Mouse (Mus musculus) adrenal gland (tissue): ENCODE data around the gene Fam78b.

ENCODE experiments used
- intact Hi-C: fragments of 180-260 bp; cut with DNase I; formaldehyde crosslinking; loops from one replicate; pipeline ENCODE4 v1.15.1; 2025
- long read RNA-seq, 2 experiments: library from polyadenylated mRNA; unstranded; transcript quantifications; one replicate each; pipeline ENCODE4 v2.0.0; 2020; ENCODE audit warnings: borderline replicate concordance in 1 of 2; ENCODE audit not compliant: insufficient replicate concordance in 1 of 2

The Fam78b gene
- long read RNA-seq, experiment 1, partial matches to known transcripts, result 0 of 1 reads
- long read RNA-seq, experiment 1, other reads (novel, unspliced or antisense), result 1 of 1 reads
- long read RNA-seq, experiment 2, full-length matches to known transcripts, result 2 of 4 reads
- long read RNA-seq, experiment 2, partial matches to known transcripts, result 0 of 4 reads
- long read RNA-seq, experiment 2, other reads (novel, unspliced or antisense), result 2 of 4 reads

GRCm38 (mm10) chr1:167001174-167001843, at the start of gene Fam78b:
Fam78b (plus strand) TSS chr1:167001417.
- intact Hi-C loops, result loop anchor here (5.0 kb wide), 1 partner anchor 219 kb away; no protein-coding TSS in a partner anchor

- intact Hi-C loops, result no loop called here
Observed at GRCm38 (mm10) chr1:166964508-166964907, 36.7 kb upstream of the Fam78b start.

GRCm38 (mm10) chr1:166968271-166968670, 32.9 kb upstream of the Fam78b start:
- intact Hi-C loops, result no loop called here

GRCm38 (mm10) chr1:166973731-166974130, 27.5 kb upstream of the Fam78b start:
- intact Hi-C loops, result no loop called here

GRCm38 (mm10) chr1:166978611-166979010, 22.6 kb upstream of the Fam78b start:
- intact Hi-C loops, result no loop called here

- intact Hi-C loops, result no loop called here
Observed at GRCm38 (mm10) chr1:166994266-166994665, 7.0 kb upstream of the Fam78b start.

- intact Hi-C loops, result no loop called here
Observed at GRCm38 (mm10) chr1:166996250-166996649, 5.0 kb upstream of the Fam78b start.

- intact Hi-C loops, result no loop called here
Observed at GRCm38 (mm10) chr1:166996811-166997210, 4.4 kb upstream of the Fam78b start.

GRCm38 (mm10) chr1:167000529-167001173, 566 bp upstream of the Fam78b start:
- intact Hi-C loops, result loop anchor here (5.0 kb wide), 1 partner anchor 218 kb away; no protein-coding TSS in a partner anchor

GRCm38 (mm10) chr1:167001844-167002485, 748 bp downstream of the Fam78b start:
- intact Hi-C loops, result loop anchor here (5.0 kb wide), 1 partner anchor 220 kb away; no protein-coding TSS in a partner anchor

- intact Hi-C loops, result loop anchor here (5.0 kb wide), 1 partner anchor 220 kb away; no protein-coding TSS in a partner anchor
Observed at GRCm38 (mm10) chr1:167002486-167002850, 1.3 kb downstream of the Fam78b start.

- intact Hi-C loops, result loop anchor here (5.0 kb wide), 1 partner anchor 222 kb away; no protein-coding TSS in a partner anchor
Observed at GRCm38 (mm10) chr1:167004621-167005020, 3.4 kb downstream of the Fam78b start.

GRCm38 (mm10) chr1:167007341-167007740, 6.1 kb downstream of the Fam78b start:
- intact Hi-C loops, result no loop called here

GRCm38 (mm10) chr1:167010190-167010589, 9.0 kb downstream of the Fam78b start:
- intact Hi-C loops, result no loop called here

- intact Hi-C loops, result no loop called here
Observed at GRCm38 (mm10) chr1:167011301-167011700, 10.1 kb downstream of the Fam78b start.

GRCm38 (mm10) chr1:167012616-167013015, 11.4 kb downstream of the Fam78b start:
- intact Hi-C loops, result no loop called here

- intact Hi-C loops, result no loop called here
Observed at GRCm38 (mm10) chr1:167013234-167013864, 12.1 kb downstream of the Fam78b start.

- intact Hi-C loops, result no loop called here
Observed at GRCm38 (mm10) chr1:167016269-167016668, 15.1 kb downstream of the Fam78b start.

- intact Hi-C loops, result no loop called here
Observed at GRCm38 (mm10) chr1:167022001-167022424, 20.8 kb downstream of the Fam78b start.

- intact Hi-C loops, result no loop called here
Observed at GRCm38 (mm10) chr1:167022541-167023121, 21.4 kb downstream of the Fam78b start.

- intact Hi-C loops, result no loop called here
Observed at GRCm38 (mm10) chr1:167023794-167024193, 22.6 kb downstream of the Fam78b start.
